Comparison of ENCODE assay signal across 10 mouse cellular contexts in genomic region chr7:95091360-95091759, GRCm38 (mm10).
DNase-seq lines count a peak whose midpoint lies in the region; ATAC-seq lines count a peak whose summit lies in the region.
"Had no signal": no experiment of that assay in that cellular context is flagged by ENCODE, and none has a peak within 500 bp of the region (broad histone marks: within the 10 kb centered on the region; RNA-seq: fewer than 3 reads in every experiment).

No protein-coding gene starts in this region.

- no peaks in the 10 kb centered on the region for H3K9me3 ChIP-seq in midbrain, embryonic 14.5 days (ENCODE audit: control insufficient read depth, low read length)
- no peaks in the 10 kb centered on the region for H3K9me3 ChIP-seq in midbrain, embryonic 16.5 days (replicated peaks; ENCODE audit: control insufficient read depth, low read length, poor library complexity, severe bottlenecking)
- H3K9me3 ChIP-seq: neural tube, embryonic 12.5 days had no signal

- intact Hi-C loops in heart, postnatal 25 days (cut with DNase I) = loop anchor here (5.0 kb wide), 1 partner anchor 734 kb away; no protein-coding TSS in a partner anchor

- no peak overlapping the region for H3K4me2 ChIP-seq in midbrain, embryonic 14.5 days (ENCODE audit: low read length)
- H3K4me2 ChIP-seq in midbrain, embryonic 16.5 days (ENCODE audit: low read length) = no peak overlapping the region
- H3K4me2 ChIP-seq: neural tube, embryonic 12.5 days had no signal

- H3K36me3 ChIP-seq in midbrain, embryonic 14.5 days (ENCODE audit: control insufficient read depth, insufficient read depth, low read length) = no peaks in the 10 kb centered on the region
- no peaks in the 10 kb centered on the region for H3K36me3 ChIP-seq in midbrain, embryonic 16.5 days (ENCODE audit: control insufficient read depth, insufficient read depth, low read length)
- H3K36me3 ChIP-seq: neural tube, embryonic 12.5 days had no signal

- no peak overlapping the region for H3K9ac ChIP-seq in midbrain, embryonic 14.5 days (replicated peaks; ENCODE audit: low read length)
- H3K9ac ChIP-seq in midbrain, embryonic 16.5 days (ENCODE audit: low read depth, low read length) = no peak overlapping the region
- H3K9ac ChIP-seq: neural tube, embryonic 12.5 days had no signal

- no peak overlapping the region for H3K4me3 ChIP-seq in midbrain, embryonic 14.5 days (replicated peaks; ENCODE audit: low read depth, low read length)
- no peak overlapping the region for H3K4me3 ChIP-seq in midbrain, embryonic 16.5 days (ENCODE audit: low read depth, low read length)
- H3K4me3 ChIP-seq: erythroblast, embryonic 14.5 days; neural tube, embryonic 12.5 days had no signal

- peak; percentile 43 for DNase-seq in heart, adult 11 months
- DNase-seq in heart, postnatal 25 days (ENCODE audit: low spot score) = no peak
- DNase-seq in midbrain, embryonic 14.5 days = peak; percentile 41
- DNase-seq in embryo, embryonic 11.5 days (ENCODE audit: low read depth, low spot score) = peak; percentile 14
- DNase-seq in retina, postnatal 1 day = peak; percentile 52
- no peak for DNase-seq in thymus, postnatal 36 days
- DNase-seq in cerebellum, adult 11 months = no peak

- H3K27me3 ChIP-seq in midbrain, embryonic 14.5 days (ENCODE audit: control insufficient read depth, insufficient read depth, low read length) = no peaks in the 10 kb centered on the region
- no peaks in the 10 kb centered on the region for H3K27me3 ChIP-seq in midbrain, embryonic 16.5 days (ENCODE audit: control insufficient read depth, insufficient read depth, low read depth, low read length)
- H3K27me3 ChIP-seq: neural tube, embryonic 12.5 days had no signal

- H3K4me1 ChIP-seq in midbrain, embryonic 14.5 days (ENCODE audit: control insufficient read depth, insufficient read depth, low read length) = no peaks in the 10 kb centered on the region
- no peaks in the 10 kb centered on the region for H3K4me1 ChIP-seq in midbrain, embryonic 16.5 days (ENCODE audit: control insufficient read depth, insufficient read depth, low read length)
- H3K4me1 ChIP-seq: neural tube, embryonic 12.5 days had no signal

- H3K27ac ChIP-seq in midbrain, embryonic 14.5 days (replicated peaks; ENCODE audit: low read depth, low read length) = no peak overlapping the region
- no peak overlapping the region for H3K27ac ChIP-seq in midbrain, embryonic 16.5 days (ENCODE audit: low read length)
- H3K27ac ChIP-seq: neural tube, embryonic 12.5 days had no signal

- no peak for ATAC-seq in midbrain, embryonic 14.5 days (ENCODE audit: low FRiP score, low TSS enrichment)
- no peak for ATAC-seq in midbrain, embryonic 16.5 days

Comparison
In these comparisons a context has a peak if more than half of its experiments do, and no peak if none do; other contexts are left out.
1. DNase-seq: peak in heart, adult 11 months (single experiment), midbrain, embryonic 14.5 days (single experiment), embryo, embryonic 11.5 days (single experiment) and retina, postnatal 1 day (single experiment); none in heart, postnatal 25 days (single experiment), thymus, postnatal 36 days (0 of 2) and cerebellum, adult 11 months (single experiment).